In the genomic region with DNA sequence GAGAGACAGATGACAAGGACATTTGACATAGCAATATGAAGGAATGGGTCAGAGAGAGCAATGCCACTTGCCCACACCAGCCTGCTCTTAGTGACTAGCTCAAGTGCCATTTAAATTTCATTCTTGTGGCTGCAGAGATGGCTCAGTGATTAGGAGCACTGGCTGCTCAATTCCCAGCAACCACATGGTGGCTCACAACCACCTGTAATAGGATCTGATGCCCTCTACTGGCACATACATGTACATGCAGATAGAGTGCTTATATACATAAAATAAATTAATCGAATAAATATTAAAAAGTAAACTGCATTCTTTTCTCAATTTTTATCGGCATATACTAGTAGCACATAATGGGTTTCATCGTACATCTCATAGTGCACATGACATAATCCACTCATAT, we compare ENCODE assay signal across 17 mouse cellular contexts.
DNase-seq lines count a peak whose midpoint lies in the region; ATAC-seq and TF ChIP-seq lines count a peak whose summit lies in the region.
"Had no signal": no experiment of that assay in that cellular context is flagged by ENCODE, and none has a peak within 500 bp of the region (broad histone marks: within the 10 kb centered on the region; RNA-seq: fewer than 3 reads in every experiment).

No protein-coding gene starts in this region.

- H3K27ac ChIP-seq in heart, postnatal 0 days (ENCODE audit: low read depth) = no peak overlapping the region
- H3K27ac ChIP-seq in lung, embryonic 14.5 days (ENCODE audit: low read depth) = no peak overlapping the region
- H3K27ac ChIP-seq: embryonic facial prominence, embryonic 10.5 days; midbrain, embryonic 15.5 days; neural tube, embryonic 12.5 days had no signal

- no peaks in the 10 kb centered on the region for H3K4me1 ChIP-seq in heart, postnatal 0 days (ENCODE audit: control insufficient read depth, insufficient read depth)
- peaks cover 10% of the 10 kb centered on the region; the same call in 1 of the 2 replicates for H3K4me1 ChIP-seq in lung, embryonic 14.5 days (ENCODE audit: insufficient read depth)
- H3K4me1 ChIP-seq: midbrain, embryonic 15.5 days; neural tube, embryonic 12.5 days had no signal

- no peaks in the 10 kb centered on the region for H3K27me3 ChIP-seq in heart, postnatal 0 days (ENCODE audit: control insufficient read depth, insufficient read depth, low read length)
- H3K27me3 ChIP-seq in lung, embryonic 14.5 days (ENCODE audit: insufficient read depth, low read length) = no peaks in the 10 kb centered on the region
- no peaks in the 10 kb centered on the region for H3K27me3 ChIP-seq in Patski
- H3K27me3 ChIP-seq: midbrain, embryonic 15.5 days; neural tube, embryonic 12.5 days had no signal

- intact Hi-C loops in heart, postnatal 14 days (cut with DNase I) = loop anchor here (5.0 kb wide), 1 partner anchor 449 kb away; a partner anchor contains a TSS

- no peaks in the 10 kb centered on the region for H3K36me3 ChIP-seq in heart, postnatal 0 days (replicated peaks; ENCODE audit: control insufficient read depth, insufficient read depth, low read length)
- no peaks in the 10 kb centered on the region for H3K36me3 ChIP-seq in lung, embryonic 14.5 days (ENCODE audit: insufficient read depth)
- H3K36me3 ChIP-seq: embryonic facial prominence, embryonic 10.5 days; midbrain, embryonic 15.5 days; neural tube, embryonic 12.5 days had no signal

- no peak overlapping the region for H3K4me2 ChIP-seq in heart, postnatal 0 days (ENCODE audit: low read depth, low read length)
- no peak overlapping the region for H3K4me2 ChIP-seq in lung, embryonic 14.5 days
- H3K4me2 ChIP-seq: midbrain, embryonic 15.5 days; neural tube, embryonic 12.5 days had no signal

- TF ChIP-seq EP300 in heart, postnatal 0 days (IDR thresholded peaks at IDR 0.05; ENCODE audit: low read depth) = no peak

- in situ Hi-C loops in Patski (cut with MboI; ENCODE audit: low pct_unique_long_range_greater_than_20kb) = loop anchor here (10.0 kb wide), 2 partner anchors 141 to 451 kb away; a partner anchor contains a TSS

- no peak overlapping the region for H3K9ac ChIP-seq in heart, postnatal 0 days (replicated peaks; ENCODE audit: low read depth, low read length)
- no peak overlapping the region for H3K9ac ChIP-seq in lung, embryonic 14.5 days
- H3K9ac ChIP-seq: midbrain, embryonic 15.5 days; neural tube, embryonic 12.5 days had no signal

- DNase-seq in heart, postnatal 0 days (ENCODE audit: low spot score) = no peak
- DNase-seq in heart, postnatal 14 days = no peak
- no peak for DNase-seq in lung, embryonic 14.5 days
- DNase-seq in lung, postnatal 36 days = no peak
- DNase-seq in Patski (ENCODE audit: low read depth, low spot score) = no peak
- no peak for DNase-seq in layer of hippocampus, adult 8-10 months (ENCODE audit: low spot score in 2 of 2)
- DNase-seq in layer of hippocampus, adult 18-20 months (ENCODE audit: low spot score in 2 of 2) = no peak
- DNase-seq: adrenal gland, adult 8-10 months; cerebellum, postnatal 14 days; heart, adult 18-20 months; heart, postnatal 36 days; thymus, postnatal 4 days had no signal

- no peaks in the 10 kb centered on the region for H3K9me3 ChIP-seq in heart, postnatal 0 days (replicated peaks; ENCODE audit: control insufficient read depth, low read length)
- H3K9me3 ChIP-seq in lung, embryonic 14.5 days (ENCODE audit: low read depth, low read length) = no peaks in the 10 kb centered on the region
- H3K9me3 ChIP-seq: embryonic facial prominence, embryonic 10.5 days; midbrain, embryonic 15.5 days; neural tube, embryonic 12.5 days had no signal

- peak; percentile 20; the same call in 1 of the 2 replicates for TF ChIP-seq CTCF in heart, postnatal 0 days (IDR thresholded peaks at IDR 0.05; ENCODE audit: low read depth)
- peak; percentile 38 for TF ChIP-seq CTCF in lung, embryonic 14.5 days (IDR thresholded peaks at IDR 0.05; ENCODE audit: low read depth)
- peak; percentile 57 for TF ChIP-seq CTCF in Patski (IDR thresholded peaks at IDR 0.05)

- H3K4me3 ChIP-seq in heart, postnatal 0 days (ENCODE audit: low read depth, low read length) = no peak overlapping the region
- no peak overlapping the region for H3K4me3 ChIP-seq in lung, embryonic 14.5 days (ENCODE audit: low read depth, low read length)
- H3K4me3 ChIP-seq: embryonic facial prominence, embryonic 10.5 days; midbrain, embryonic 15.5 days; neural tube, embryonic 12.5 days had no signal

- CTCF ChIA-PET in Patski (lab: Charles Lee) = interaction anchor here (1.1 to 1.8 kb wide), 3 partner anchors 10 to 616 kb away, joined by 3 to 6 read pairs (median 3); no protein-coding TSS in a partner anchor

- WGBS in heart, postnatal 0 days = 87% methylated on average over 3 of the region's 3 CpGs
- 89% methylated on average over 3 of the region's 3 CpGs for WGBS in lung, embryonic 14.5 days

- no peak for ATAC-seq in heart, postnatal 0 days (ENCODE audit: insufficient read depth, low read depth)
- no peak for ATAC-seq in lung, embryonic 14.5 days (ENCODE audit: insufficient read depth)
- ATAC-seq in Patski = no peak
- ATAC-seq in megakaryocyte-erythroid progenitor cell, adult 5-6 weeks (replicated peaks; ENCODE audit: low FRiP score, low TSS enrichment, poor library complexity, severe bottlenecking) = peak; percentile 65
- ATAC-seq: CD4-positive, CD25-positive, alpha-beta regulatory T cell, adult 4 months; midbrain, embryonic 15.5 days had no signal

- POLR2A ChIA-PET in Patski (lab: Charles Lee) = no interaction called here
